Mouse (Mus musculus) mouse embryonic stem cell (cell line): Measurements from ENCODE around the gene Gm5728.
"Not testable (repeated sequence)": the region's sequence is repeated elsewhere in the genome, so short reads cannot be mapped to it uniquely, and the experiment has no call there.

ENCODE experiments used
- in situ Hi-C, 2 experiments: fragments of 300-500 bp; cut with MboI; formaldehyde crosslinking; loops; 1 replicate in 1 of 2; 3 replicates in 1 of 2; pipeline ENCODE4 v1.14.3; 2019 to 2020; ENCODE audit warnings: low sequenced_read_pairs in 2 of 2, low pct_unique_long_range_greater_than_20kb in 1 of 2, mixed read lengths in 1 of 2; ENCODE audit not compliant: unreplicated experiment in 1 of 2

Gene Gm5728

GRCm38 (mm10) chr7:20375310-20375709 is at the start of gene Gm5728:
Gm5728 (minus strand) TSS chr7:20375410.
- in situ Hi-C loops, result not testable (repeated sequence)

GRCm38 (mm10) chr7:20417642-20418041 is 42.4 kb upstream of the Gm5728 start, which contains the start of gene Vmn1r100:
Vmn1r100 (plus strand) TSS chr7:20417942.
- in situ Hi-C loops, result not testable (repeated sequence)

DNA sequence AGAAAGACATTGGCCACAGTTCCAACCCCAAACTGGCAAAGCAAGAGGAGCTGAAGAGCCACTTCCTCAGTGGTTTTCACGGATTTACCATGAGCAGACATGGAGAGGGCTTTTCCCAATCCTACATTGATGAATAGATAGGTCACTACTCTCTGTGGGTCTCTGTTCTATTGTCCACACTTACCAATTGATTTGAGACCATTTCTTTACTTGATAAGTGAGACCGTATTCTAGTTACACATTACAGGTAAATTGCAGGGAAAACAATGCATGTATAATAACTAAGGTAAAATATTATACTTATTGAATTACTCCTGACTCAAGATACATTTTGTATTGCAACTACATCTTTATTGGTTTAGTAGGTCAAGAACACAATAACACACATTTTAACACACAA is 41.2 kb downstream of the Gm5728 start, which contains the start of gene Gm4133:
TSS of gene Gm4133 (minus strand) at position 101 of the 400 bp plus-strand sequence.
- in situ Hi-C loops, result not testable (repeated sequence)
